Mouse (Mus musculus) MEL (cell line): Measurements from ENCODE around the gene Zfp512.

Experiments used
- CTCF ChIP-seq, 3 experiments: IDR thresholded peaks in 2 of 3; conservative IDR thresholded peaks in 1 of 3; 2 replicates each; pipeline ENCODE4 v1.5.1; 2011 to 2012; ENCODE audit warnings: low read length in 3 of 3, low read depth in 2 of 3, mild to moderate bottlenecking in 2 of 3, improper control_type of control experiment in 1 of 3, inconsistent platforms in 1 of 3, mixed read lengths in 1 of 3, moderate library complexity in 1 of 3; ENCODE audit not compliant: control insufficient read depth in 1 of 3, insufficient read depth in 1 of 3, poor library complexity in 1 of 3, severe bottlenecking in 1 of 3
- GABPA ChIP-seq: IDR thresholded peaks from 2 replicates; pipeline ENCODE4 v1.6.1; 2012; ENCODE audit warnings: low read depth, mild to moderate bottlenecking, inconsistent platforms, low read length, improper control_type of control experiment, moderate library complexity
- MAX ChIP-seq: IDR thresholded peaks from 2 replicates; pipeline ENCODE4 v1.6.1; 2011; ENCODE audit warnings: low read length, improper control_type of control experiment

DNA sequence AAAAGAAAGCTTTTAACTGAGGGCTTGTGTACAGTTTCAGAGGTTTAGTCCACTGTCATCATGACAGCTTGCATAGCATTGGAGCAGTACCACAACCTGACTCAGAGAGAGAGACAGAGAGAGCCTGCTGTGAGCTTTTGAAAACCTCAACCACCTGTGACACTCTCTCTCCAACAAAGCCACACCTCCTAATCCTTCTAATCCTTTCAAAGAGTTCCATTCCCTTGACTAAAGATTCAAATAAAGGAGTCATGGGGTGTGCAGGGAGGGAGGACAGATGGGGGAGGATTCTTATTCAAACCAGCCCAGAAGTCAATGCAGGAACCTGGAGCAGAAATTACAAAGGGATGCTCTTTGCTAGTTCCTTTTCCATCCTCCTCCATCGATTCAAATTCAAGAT, 39.8 kb downstream of the Zfp512 start:
- TF ChIP-seq CTCF (IDR thresholded peaks at IDR 0.05 in 2 of 3, conservative IDR thresholded peaks at IDR 0.05 in 1 of 3; ENCODE audit: control insufficient read depth in 1 of 3, insufficient read depth in 1 of 3, low read depth in 2 of 3, low read length in 3 of 3, poor library complexity in 1 of 3, severe bottlenecking in 1 of 3) (no peak), MAX (no peak), GABPA (no peak)
